Mouse (Mus musculus): ENCODE measurements around the gene Srl.
"Not testable (repeated sequence)": the region's sequence is repeated elsewhere in the genome, so short reads cannot be mapped to it uniquely, and the experiment has no call there.

Gene Srl

DNA sequence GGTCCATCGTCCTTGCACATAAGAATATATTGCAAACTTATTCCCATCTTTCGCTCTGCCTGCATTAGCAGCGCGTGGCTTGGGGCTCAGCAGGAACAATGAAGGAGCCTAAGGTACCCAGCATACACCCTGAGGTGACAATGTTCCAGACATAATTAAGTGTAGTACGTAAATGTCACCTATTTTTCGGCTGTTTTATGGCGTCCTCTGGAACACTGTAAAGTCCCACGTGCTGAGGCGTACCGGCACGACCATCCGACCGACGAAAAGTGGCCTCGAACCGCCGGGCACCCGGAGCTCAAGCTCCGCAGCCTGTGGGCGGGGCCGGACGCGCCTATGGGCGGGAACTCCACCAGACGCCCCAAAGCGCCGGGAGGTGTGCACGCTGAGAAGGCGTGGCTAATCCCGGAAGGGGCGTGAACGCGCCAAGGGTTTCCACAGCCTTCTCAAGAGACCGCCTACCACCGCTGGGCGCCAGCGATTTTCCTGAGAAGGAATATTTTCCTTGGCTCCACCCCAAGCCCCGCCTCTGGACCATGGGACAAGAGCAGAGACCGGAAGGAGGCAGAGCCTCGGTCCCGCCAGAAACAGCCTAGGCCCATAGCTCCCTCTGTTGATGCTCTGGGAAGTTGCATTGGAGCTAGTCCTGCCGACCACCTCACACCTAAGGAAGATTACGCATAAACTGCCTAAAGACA, at the start of gene Srl:
Srl (minus strand) TSS at position 316 of the 698 bp plus-strand sequence.
- DNase-seq (ENCODE audit: extremely low spot score, low spot score), result peak; percentile 99

DNA sequence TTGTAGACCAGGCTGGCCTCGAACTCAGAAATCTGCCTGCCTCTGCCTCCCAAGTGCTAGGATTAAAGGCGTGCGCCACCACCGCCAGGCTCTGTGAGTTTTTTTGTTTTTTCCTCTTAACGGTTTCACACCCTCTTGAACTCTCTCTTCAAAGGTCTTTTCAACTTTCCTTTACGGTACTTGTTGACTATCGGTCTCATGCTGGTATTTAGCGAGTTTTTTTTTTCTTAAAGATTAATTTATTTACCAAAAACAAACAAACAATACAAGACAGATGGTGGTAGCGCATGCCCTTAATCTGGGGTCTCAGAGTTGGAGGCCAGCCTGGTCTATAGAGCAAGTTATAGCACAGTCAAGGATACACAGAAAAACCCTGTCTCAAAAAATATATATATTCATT, 48.6 kb upstream of the Srl start:
- DNase-seq (ENCODE audit: extremely low spot score, low spot score), result no peak

GRCm38 (mm10) chr16:4587516-4588210, 46.0 kb upstream of the Srl start:
- peak; percentile 25 for DNase-seq (ENCODE audit: extremely low spot score, low spot score)

- DNase-seq (ENCODE audit: extremely low spot score, low spot score), result peak; percentile 96
Observed at GRCm38 (mm10) chr16:4586531-4587123, 45.0 kb upstream of the Srl start.

GRCm38 (mm10) chr16:4585642-4586530, 44.3 kb upstream of the Srl start:
- DNase-seq (ENCODE audit: extremely low spot score, low spot score), result no peak

GRCm38 (mm10) chr16:4584438-4584837, 42.8 kb upstream of the Srl start:
- no peak for DNase-seq (ENCODE audit: extremely low spot score, low spot score)

DNA sequence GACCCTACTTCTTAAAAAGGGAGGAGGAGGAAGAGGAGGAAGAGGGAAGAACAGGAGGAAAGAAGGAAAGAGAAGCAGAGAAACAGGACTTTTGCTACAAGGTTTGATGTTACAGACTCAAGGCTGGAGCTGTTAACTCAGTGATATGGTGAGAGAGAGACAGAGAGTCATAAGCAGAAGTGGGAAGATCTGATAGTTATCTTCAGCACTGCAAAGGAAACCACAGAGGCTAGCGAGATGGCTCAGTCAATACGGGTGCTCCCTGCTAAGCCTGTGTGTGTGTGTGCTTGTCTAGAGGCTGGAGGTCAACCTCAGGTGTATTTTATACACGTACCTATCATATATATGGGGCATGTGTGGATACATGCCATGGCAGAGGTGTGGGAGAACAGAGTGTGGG, 42.2 kb upstream of the Srl start:
- DNase-seq (ENCODE audit: extremely low spot score, low spot score), result no peak

- DNase-seq (ENCODE audit: extremely low spot score, low spot score), result not testable (repeated sequence)
Observed at GRCm38 (mm10) chr16:4581179-4581578, 39.6 kb upstream of the Srl start.

GRCm38 (mm10) chr16:4578630-4579029, 37.0 kb upstream of the Srl start:
- no peak for DNase-seq (ENCODE audit: extremely low spot score, low spot score)

- no peak for DNase-seq (ENCODE audit: extremely low spot score, low spot score)
Observed at GRCm38 (mm10) chr16:4576873-4577272, 35.3 kb upstream of the Srl start.

- no peak for DNase-seq (ENCODE audit: extremely low spot score, low spot score)
Observed at GRCm38 (mm10) chr16:4576038-4576437, 34.4 kb upstream of the Srl start.

GRCm38 (mm10) chr16:4570737-4571136, 29.1 kb upstream of the Srl start:
- no peak for DNase-seq (ENCODE audit: extremely low spot score, low spot score)

GRCm38 (mm10) chr16:4567912-4568311, 26.3 kb upstream of the Srl start:
- peak; percentile 91 for DNase-seq (ENCODE audit: extremely low spot score, low spot score)

DNA sequence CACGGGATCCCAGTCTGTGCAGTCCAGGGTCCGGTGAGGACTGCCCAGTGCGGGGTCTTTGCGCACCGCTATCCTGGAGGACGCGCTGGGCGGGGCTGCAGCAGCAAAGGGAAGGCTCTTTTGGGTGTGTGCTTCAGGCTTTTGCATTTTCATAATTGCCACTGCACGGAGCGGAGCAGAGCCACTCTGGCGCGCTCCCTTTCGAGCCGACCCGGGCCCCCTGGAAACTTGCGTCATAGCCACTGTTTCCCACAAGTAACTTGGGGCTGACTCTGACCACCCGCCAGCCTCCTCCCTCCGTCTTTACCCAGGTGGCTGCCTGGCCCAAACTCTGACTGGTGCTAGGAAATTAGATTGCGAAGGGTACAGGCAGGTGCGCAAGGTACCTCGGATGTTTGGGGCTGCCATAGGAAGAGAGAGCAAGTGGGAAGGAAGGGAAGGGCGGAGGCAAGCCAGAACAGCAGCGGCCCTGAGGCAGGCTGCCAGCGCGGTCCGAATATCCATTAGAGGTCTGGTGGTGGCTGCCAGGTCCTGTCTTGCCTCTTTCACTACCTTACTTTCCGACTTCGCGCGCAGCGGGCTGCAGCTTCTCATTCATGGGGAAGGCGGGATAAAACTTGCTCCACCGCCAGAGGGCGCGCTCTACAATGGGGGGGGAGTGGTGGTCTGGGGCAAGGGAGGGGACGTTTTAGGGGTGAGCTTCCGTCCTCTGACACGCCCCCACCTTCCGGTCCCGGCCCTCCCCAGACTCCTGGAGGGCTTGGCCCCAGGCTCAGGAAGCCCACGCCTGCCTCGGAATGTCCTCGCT, 18.7 kb upstream of the Srl start:
- DNase-seq (ENCODE audit: extremely low spot score, low spot score), result peak; percentile 76

DNA sequence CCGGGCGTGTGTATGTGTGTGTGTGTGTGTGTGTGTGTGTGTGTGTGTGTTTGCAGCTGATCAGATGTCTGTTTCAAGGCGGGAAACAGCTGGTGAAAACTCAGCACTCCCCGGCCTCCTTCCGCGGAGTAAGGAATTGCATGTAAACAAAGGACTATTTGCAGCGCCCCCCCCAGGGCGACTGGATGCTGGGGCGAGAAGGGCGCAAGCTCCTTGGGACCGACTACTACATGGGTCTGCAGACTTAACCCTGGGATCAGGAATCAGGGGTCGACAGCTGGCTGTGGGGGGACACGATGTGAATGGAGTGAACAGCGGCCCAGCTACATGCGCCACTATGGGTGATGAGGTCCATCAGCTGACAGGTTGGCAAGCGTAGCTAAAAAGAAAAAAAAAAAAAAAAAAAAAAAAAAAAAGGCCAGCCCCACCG, 18.1 kb upstream of the Srl start, which contains the start of gene Tfap4:
Tfap4 (minus strand) TSS at position 140 of the 430 bp plus-strand sequence.
- DNase-seq (ENCODE audit: extremely low spot score, low spot score), result peak; percentile 94

DNA sequence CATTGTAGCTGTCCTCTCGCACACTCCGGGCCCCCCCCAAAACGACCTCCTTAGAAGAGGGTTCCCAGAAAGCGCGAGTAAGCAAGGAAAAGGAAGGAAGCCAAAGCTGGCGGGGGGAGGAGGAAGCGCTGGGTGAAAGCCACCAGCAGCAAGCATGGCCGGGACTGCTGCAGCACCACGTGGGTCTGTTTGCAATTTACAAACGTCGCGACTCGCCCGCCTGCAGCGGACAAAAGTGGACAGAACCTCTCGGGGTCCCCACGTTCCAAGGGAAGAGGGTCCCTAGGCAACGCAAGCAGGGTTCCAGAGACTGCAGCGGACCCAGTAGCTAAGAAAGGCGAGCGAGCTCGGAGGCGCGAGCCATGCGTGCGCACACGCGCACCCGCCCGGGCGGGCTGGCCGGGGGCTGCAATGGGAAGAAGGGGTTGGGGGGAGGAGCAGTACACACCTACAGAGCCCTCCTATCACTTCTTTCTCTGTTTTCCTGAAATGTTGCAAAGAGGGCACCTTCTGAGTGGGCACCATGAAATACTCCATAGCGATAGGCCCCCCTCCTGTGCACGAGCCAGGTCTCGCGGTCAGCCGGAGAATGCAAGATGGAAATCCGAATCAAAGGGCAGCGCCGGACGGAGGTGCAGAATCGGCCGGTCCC, 17.5 kb upstream of the Srl start:
- peak; percentile 82 for DNase-seq (ENCODE audit: extremely low spot score, low spot score)

- peak; percentile 91 for DNase-seq (ENCODE audit: extremely low spot score, low spot score)
Observed at GRCm38 (mm10) chr16:4558384-4558979, 16.9 kb upstream of the Srl start.

GRCm38 (mm10) chr16:4557949-4558348, 16.3 kb upstream of the Srl start:
- peak; percentile 64 for DNase-seq (ENCODE audit: extremely low spot score, low spot score)

DNA sequence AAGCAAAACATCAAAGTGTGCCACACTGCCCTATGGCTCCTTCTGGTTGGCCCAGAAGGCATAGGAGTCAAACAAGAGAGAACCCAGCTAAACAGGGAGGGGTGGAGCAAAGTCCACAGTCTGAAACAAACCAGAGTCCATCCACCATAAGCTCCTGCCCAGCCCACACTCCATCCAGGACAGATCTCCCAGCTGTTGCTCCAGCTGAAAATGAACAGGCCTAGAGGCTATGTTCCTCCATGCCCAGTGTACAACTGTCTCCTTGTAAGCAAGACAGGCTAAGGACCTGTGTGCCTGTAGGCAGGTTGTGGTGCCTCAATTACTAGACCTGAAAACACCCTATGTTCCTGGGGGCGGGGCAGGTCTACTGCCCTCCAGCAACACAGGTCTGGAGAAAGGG, 15.5 kb upstream of the Srl start:
- no peak for DNase-seq (ENCODE audit: extremely low spot score, low spot score)

GRCm38 (mm10) chr16:4555555-4555954, 13.9 kb upstream of the Srl start:
- no peak for DNase-seq (ENCODE audit: extremely low spot score, low spot score)
